Mouse (Mus musculus) cerebellum, postnatal 25 days (tissue): Measurements from ENCODE around the gene Tet3.

Experiments
- DNase-seq, 2 experiments: peaks; one replicate each; pipeline ENCODE4 v3.0.0; 2021; ENCODE audit warnings: mixed read lengths in 2 of 2

The Tet3 gene

GRCm38 (mm10) chr6:83323652-83324419 lies 135.0 kb downstream of the Tet3 start:
- no peak for DNase-seq

GRCm38 (mm10) chr6:83322794-83323193 lies 136.1 kb downstream of the Tet3 start:
- DNase-seq, result no peak

GRCm38 (mm10) chr6:83321927-83322326 lies 137.0 kb downstream of the Tet3 start:
- no peak for DNase-seq

- DNase-seq, result peak; percentile 92 to 96
Measured at GRCm38 (mm10) chr6:83317108-83317741, 141.7 kb downstream of the Tet3 start.

- DNase-seq, result no peak
Measured at GRCm38 (mm10) chr6:83316022-83316421, 142.9 kb downstream of the Tet3 start.

GRCm38 (mm10) chr6:83315293-83315692 lies 143.6 kb downstream of the Tet3 start:
- no peak for DNase-seq

GRCm38 (mm10) chr6:83312514-83312913 lies 146.4 kb downstream of the Tet3 start:
- no peak for DNase-seq
